Mouse (Mus musculus) intestine, embryonic 15.5 days (tissue): ENCODE results near the gene Dhx37. TPM values are rescaled to one million over a fixed set of nuclear protein-coding genes. Genes with fewer than 3 reads are reported as not detected.

Source experiments
- ATAC-seq: fragments of 200-750 bp; cut with Nextera tagmentation; 2 replicates; pipeline ENCODE4 v1.8.0; 2017; ENCODE audit warnings: moderate TSS enrichment, moderate library complexity
- H3K27ac ChIP-seq: fragments of 300-500 bp; sonication (generic); 2 replicates; pipeline ENCODE4 v1.5.1; 2015; ENCODE audit warnings: mild to moderate bottlenecking, inconsistent platforms
- H3K27me3 ChIP-seq: fragments of 300-500 bp; sonication (generic); replicated peaks from 2 replicates; pipeline ENCODE4 v1.6.1; 2015; ENCODE audit warnings: inconsistent platforms
- H3K36me3 ChIP-seq: fragments of 300-500 bp; sonication (generic); 2 replicates; pipeline ENCODE4 v1.6.1; 2015; ENCODE audit warnings: inconsistent platforms
- H3K4me1 ChIP-seq: fragments of 300-500 bp; sonication (generic); replicated peaks from 2 replicates; pipeline ENCODE4 v1.6.1; 2015; ENCODE audit warnings: inconsistent platforms
- H3K4me2 ChIP-seq: fragments of 300-500 bp; sonication (generic); replicated peaks from 2 replicates; pipeline ENCODE4 v1.6.1; 2015; ENCODE audit warnings: mild to moderate bottlenecking, inconsistent platforms
- H3K4me3 ChIP-seq: fragments of 300-500 bp; sonication (generic); replicated peaks from 2 replicates; pipeline ENCODE4 v1.5.1; 2015; ENCODE audit warnings: inconsistent platforms
- H3K9ac ChIP-seq: fragments of 300-500 bp; sonication (generic); 2 replicates; pipeline ENCODE4 v1.6.1; 2015; ENCODE audit warnings: inconsistent platforms
- H3K9me3 ChIP-seq: fragments of 300-500 bp; sonication (generic); 2 replicates; pipeline ENCODE4 v1.6.1; 2016; ENCODE audit warnings: inconsistent platforms
- WGBS: fragments of 180-500 bp; shearing (Covaris S2); methylation state at CpG from one replicate; pipeline ENCODE4 v1.1.7; 2015; 5-methylcytosine and 5-hydroxymethylcytosine counted together
- polyA plus RNA-seq: library from polyadenylated mRNA; unstranded; fragments of >200 nt; fragmentation: Nextera tagmentation; extraction: Ambion mirVana; gene quantifications from 2 replicates; pipeline ENCODE4 v1.2.1, GENCODE M21; 2015

Gene Dhx37
- polyA plus RNA-seq, 1 experiment from 2014 or later, result 10.7 TPM

DNA sequence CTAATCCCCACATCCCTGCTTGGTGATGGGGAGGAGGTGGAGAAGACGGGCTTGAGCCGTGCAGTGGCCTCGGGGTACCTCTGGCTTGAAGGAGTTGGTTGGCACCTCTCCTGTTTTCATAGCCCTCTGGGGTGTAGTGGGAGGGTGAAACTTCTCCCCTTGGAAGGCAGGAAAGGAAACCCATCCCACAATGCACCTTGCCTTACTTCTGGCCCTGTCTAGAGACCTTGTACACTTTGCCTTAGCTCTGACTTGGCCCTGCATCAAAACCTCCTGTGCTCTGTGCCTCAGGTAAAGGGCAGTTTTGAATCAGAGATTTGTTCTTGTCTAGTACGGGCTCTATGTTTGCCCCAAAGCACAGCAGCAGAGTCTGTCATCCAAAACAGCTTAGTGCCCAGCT, 36.8 kb upstream of the Dhx37 start:
- Histone ChIP-seq H3K9me3 (no peaks in the 10 kb centered on the region), H3K4me3 (no peak overlapping the region), H3K9ac (no peak overlapping the region), H3K27me3 (no peaks in the 10 kb centered on the region), H3K4me1 (peaks cover 4% of the 10 kb centered on the region; the same call in 1 of the 2 replicates), H3K36me3 (no peaks in the 10 kb centered on the region), H3K27ac (no peak overlapping the region), H3K4me2 (no peak overlapping the region)
- WGBS, result 90% methylated on average over 4 of the region's 4 CpGs
- no peak for ATAC-seq

DNA sequence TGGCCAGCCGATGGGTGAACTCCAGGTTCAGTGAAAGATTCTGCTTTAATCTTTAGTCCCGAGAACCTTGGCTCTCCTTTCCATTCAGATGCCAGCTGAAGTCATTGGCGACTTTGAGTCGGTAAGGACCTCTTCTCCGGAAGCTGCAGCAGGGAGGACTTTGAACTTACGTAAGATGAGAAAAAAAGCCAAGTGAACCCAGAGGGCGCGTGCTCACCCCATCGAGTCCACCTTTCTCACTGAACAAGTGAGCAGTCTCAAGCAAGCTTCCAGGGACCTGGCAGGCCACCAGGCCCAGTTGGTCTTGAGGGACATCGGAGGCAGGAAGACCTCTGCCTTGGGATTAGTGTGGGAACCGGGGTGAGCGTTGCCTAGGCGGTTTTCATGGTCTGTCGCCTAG, 33.3 kb upstream of the Dhx37 start:
- no peaks in the 10 kb centered on the region for H3K27me3 ChIP-seq
- 0 out of 2 replicates have a peak overlapping the region, but pooled peaks have one; percentile 20 for H3K9ac ChIP-seq
- no peak overlapping the region for H3K4me3 ChIP-seq
- ATAC-seq, result no peak
- H3K36me3 ChIP-seq, result no peaks in the 10 kb centered on the region
- no peaks in the 10 kb centered on the region for H3K9me3 ChIP-seq
- no peak overlapping the region for H3K4me2 ChIP-seq
- WGBS, result 82% methylated on average over 14 of the region's 14 CpGs
- peaks cover 5% of the 10 kb centered on the region for H3K4me1 ChIP-seq
- H3K27ac ChIP-seq, result peak overlapping the region; percentile 27; the same call in 1 of the 2 replicates

DNA sequence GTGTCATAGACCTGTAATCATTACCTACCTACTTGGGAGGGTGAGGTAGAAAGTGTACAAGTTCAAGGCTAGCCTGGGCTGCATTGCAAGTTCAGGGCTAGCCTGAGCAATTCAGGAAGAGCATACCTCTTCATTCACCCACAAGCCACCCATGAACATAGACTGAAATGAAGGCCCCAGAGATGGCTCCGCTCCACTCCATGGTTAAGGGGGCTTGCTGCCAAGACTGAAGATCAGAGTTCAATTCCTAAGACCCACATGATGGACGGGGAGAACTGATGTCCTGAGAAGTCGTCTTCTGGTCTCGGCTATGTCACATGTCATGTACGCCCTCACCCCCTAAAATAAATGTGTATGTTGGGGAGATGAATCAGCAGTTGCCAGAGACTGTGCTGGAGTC, 32.6 kb upstream of the Dhx37 start:
- Histone ChIP-seq H3K27ac (no peak overlapping the region), H3K4me2 (no peak overlapping the region), H3K27me3 (no peaks in the 10 kb centered on the region), H3K4me3 (no peak overlapping the region), H3K9me3 (no peaks in the 10 kb centered on the region), H3K4me1 (peaks cover 5% of the 10 kb centered on the region), H3K9ac (no peak overlapping the region), H3K36me3 (no peaks in the 10 kb centered on the region)
- 83% methylated on average over 5 of the region's 5 CpGs for WGBS
- ATAC-seq, result no peak

DNA sequence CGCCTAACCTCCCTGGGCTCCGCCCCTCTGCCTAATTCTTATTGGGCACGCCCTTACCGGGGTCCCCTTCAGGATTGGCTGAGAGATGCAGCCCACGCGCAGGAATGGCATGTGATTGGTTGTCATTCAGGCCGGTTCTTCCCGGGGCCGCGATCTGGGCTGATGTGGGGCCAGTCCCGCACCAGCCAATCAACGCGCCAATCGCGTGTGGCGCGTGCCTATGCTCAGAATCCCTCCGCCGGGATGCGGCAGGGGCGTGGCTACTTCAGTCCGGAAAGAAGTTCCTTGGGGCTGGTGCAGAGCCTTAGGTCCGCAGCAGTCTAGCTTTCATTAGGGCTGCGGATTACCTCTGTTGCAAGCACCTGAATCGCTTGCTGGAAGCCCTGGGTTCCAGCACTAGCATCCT, 31.8 kb upstream of the Dhx37 start:
- WGBS, result under 1% methylated on average over 25 of the region's 25 CpGs
- no peak overlapping the region for H3K27ac ChIP-seq
- peaks cover 5% of the 10 kb centered on the region for H3K4me1 ChIP-seq
- peak overlapping the region; percentile 48 for H3K4me2 ChIP-seq
- H3K9ac ChIP-seq, result no peak overlapping the region
- ATAC-seq, result peak; percentile 99
- H3K4me3 ChIP-seq, result peak overlapping the region; percentile 27
- H3K36me3 ChIP-seq, result no peaks in the 10 kb centered on the region
- H3K9me3 ChIP-seq, result no peaks in the 10 kb centered on the region
- no peaks in the 10 kb centered on the region for H3K27me3 ChIP-seq

DNA sequence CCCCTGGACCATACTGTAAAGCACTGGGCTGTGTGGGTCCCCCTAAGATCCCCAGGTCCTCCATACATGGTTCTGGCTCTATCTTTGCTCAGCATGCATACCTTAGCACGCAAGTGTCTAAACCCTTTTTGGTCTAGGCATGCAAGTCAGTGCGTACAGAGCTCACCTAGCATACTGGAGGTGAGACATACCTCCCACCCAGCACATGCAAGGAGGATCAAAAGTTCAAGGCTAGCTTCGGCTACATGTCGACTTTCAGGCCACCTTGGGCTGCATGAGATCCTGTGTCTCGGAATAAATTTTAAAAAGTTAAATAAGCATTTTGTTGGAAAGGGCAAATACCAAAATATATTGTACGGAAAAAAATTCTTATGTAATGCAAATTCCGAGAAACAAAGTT, 31.3 kb upstream of the Dhx37 start:
- Histone ChIP-seq H3K27ac (peak overlapping the region; percentile 68), H3K4me2 (peak overlapping the region; percentile 48), H3K9ac (peak overlapping the region; percentile 8; the same call in 1 of the 2 replicates), H3K36me3 (no peaks in the 10 kb centered on the region), H3K4me1 (peaks cover 5% of the 10 kb centered on the region), H3K27me3 (no peaks in the 10 kb centered on the region), H3K9me3 (no peaks in the 10 kb centered on the region), H3K4me3 (peak overlapping the region; percentile 27; the same call in 1 of the 2 replicates)
- 37% methylated on average over 7 of the region's 7 CpGs for WGBS
- ATAC-seq, result peak; percentile 8

DNA sequence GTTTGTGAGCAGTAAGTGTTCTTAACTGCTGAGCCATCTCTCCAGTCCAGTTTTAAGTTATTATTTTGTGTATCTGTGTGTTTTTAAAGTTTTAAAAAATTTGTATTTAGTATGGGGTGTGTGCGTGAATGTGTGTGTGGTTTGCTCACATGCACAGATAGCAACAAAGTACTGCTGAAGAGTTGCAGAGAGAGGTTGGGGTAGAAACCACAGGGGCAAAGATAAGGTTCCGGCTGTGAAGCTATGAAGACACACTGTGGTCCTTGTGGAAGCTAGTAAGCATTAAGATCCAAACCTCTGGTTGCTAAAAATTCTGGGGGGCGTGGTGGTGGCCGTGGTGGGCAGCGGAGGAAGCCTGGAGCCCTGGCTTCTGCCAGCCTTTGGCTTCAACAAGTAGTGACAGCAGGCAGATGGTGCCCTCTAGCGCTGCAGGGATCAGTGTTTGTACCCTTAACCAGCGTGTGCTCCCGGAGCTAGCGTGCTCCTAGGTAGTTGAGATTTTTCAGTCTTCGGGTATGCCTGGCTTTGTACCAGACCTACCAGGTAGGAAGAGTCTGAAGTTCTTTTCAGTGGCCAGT, 28.0 kb upstream of the Dhx37 start:
- no peak for ATAC-seq
- no peaks in the 10 kb centered on the region for H3K9me3 ChIP-seq
- H3K4me2 ChIP-seq, result no peak overlapping the region
- peaks cover 5% of the 10 kb centered on the region for H3K4me1 ChIP-seq
- H3K27ac ChIP-seq, result no peak overlapping the region
- no peaks in the 10 kb centered on the region; the same call in 1 of the 2 replicates for H3K36me3 ChIP-seq
- H3K4me3 ChIP-seq, result no peak overlapping the region
- H3K27me3 ChIP-seq, result no peaks in the 10 kb centered on the region
- H3K9ac ChIP-seq, result no peak overlapping the region
- 48% methylated on average over 10 of the region's 10 CpGs for WGBS

DNA sequence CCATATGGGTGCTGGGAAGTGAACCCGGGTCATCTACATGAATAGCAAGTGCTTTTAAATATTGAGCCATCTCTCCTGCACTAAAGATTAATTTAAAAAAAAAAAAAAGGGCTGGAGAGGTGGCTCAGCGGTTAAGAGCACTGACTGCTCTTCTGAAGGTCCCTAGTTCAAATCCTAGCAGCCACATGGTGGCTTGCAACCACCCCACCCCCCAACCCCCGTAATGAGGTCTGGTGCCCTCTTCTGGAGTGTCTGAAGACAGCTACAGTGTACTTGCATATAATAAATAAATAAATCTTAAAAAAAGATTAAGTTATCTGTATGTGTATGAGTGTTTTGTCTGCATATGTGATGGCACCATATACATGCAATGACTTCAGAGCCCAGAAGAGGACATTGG, 26.7 kb upstream of the Dhx37 start:
- WGBS, result 81% methylated on average over 3 of the region's 3 CpGs
- no peak for ATAC-seq
- Histone ChIP-seq H3K4me2 (no peak overlapping the region), H3K27me3 (no peaks in the 10 kb centered on the region), H3K9me3 (no peaks in the 10 kb centered on the region), H3K4me3 (no peak overlapping the region), H3K9ac (no peak overlapping the region), H3K4me1 (peaks cover 5% of the 10 kb centered on the region), H3K36me3 (peaks cover 2% of the 10 kb centered on the region), H3K27ac (no peak overlapping the region)

DNA sequence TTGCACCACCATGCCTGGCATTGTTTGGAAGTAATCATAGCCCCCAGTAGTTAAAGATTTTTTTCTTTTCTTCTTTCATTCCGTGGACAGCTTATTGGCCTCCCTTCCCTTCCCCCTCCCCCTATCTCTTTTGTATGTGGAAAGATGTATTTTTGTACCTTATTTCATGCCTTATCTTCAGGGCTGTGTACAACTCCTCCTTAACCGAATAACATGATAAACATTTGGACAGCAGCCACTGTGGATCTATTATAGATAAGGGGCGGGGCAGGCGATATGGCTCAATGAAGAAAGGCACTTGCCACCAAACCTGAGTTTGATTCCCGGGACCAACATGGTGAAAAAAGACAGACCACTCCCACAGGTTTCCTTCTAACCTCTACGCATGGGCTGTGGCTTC, 23.6 kb upstream of the Dhx37 start:
- Histone ChIP-seq H3K9me3 (no peaks in the 10 kb centered on the region), H3K27ac (no peak overlapping the region), H3K4me1 (no peaks in the 10 kb centered on the region), H3K9ac (no peak overlapping the region), H3K4me3 (no peak overlapping the region), H3K4me2 (no peak overlapping the region), H3K36me3 (peaks cover 14% of the 10 kb centered on the region), H3K27me3 (no peaks in the 10 kb centered on the region)
- ATAC-seq, result no peak
- WGBS, result 82% methylated on average over 6 of the region's 6 CpGs

DNA sequence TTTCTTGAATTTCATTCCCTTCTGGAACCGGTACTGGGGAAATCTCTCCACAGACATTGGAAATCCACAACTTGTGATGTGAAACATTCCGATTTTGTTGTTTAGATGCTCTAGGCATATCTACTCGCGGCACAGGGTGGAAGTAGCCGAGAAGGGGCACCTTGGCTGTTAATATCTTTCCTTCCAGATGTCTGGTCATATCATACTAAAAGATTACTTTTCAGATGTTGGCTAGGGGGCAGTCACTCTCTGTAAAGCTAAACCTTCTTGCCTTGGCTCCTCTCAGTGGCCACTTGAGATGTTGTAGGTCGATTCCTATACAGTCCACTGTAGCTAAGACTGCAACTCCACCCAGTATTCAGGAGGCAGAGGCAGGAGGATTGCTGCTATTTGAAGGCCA, 22.2 kb upstream of the Dhx37 start:
- Histone ChIP-seq H3K27me3 (no peaks in the 10 kb centered on the region), H3K4me2 (no peak overlapping the region), H3K27ac (no peak overlapping the region), H3K9me3 (no peaks in the 10 kb centered on the region), H3K4me1 (no peaks in the 10 kb centered on the region), H3K4me3 (no peak overlapping the region), H3K9ac (no peak overlapping the region), H3K36me3 (peaks cover 19% of the 10 kb centered on the region)
- WGBS, result 91% methylated on average over 6 of the region's 6 CpGs
- no peak for ATAC-seq

DNA sequence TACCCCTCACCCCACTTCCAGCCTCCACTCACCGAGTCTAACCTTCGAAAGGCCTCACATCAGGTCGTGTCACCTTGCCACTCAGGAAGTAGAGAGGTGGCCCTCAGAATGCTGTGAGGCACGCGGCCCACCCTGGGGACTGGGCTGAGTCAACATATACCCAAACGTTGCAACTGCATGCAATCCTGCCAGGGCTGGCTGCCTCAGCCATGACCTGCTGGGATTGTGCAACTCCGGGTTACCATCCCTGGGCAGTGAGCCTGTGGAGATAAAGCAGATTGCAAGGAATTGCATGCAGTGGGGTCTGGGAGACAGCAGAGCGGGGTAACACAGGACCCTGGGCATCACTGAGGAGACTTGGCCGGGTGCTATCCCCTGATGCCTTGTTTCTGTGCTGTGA, 18.7 kb upstream of the Dhx37 start:
- no peak for ATAC-seq

DNA sequence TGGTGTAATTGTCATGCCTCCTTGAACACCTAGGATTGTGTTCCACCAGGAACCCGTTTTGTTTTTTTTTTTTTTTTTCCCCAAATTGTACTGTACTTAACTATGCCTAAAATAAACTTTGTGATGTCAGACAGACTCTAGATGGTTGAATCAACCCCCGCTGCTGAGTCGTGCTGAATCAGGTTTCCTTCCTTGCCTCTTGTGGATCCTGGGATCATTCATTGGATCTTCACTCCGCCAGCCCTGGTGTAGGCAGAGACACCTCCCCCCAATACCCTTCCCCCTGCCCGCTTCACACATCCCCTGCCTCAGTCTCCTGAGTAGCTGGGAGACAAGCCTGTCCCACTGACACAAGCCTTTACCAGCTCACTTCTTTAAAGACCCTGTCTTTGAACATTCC, 15.4 kb upstream of the Dhx37 start:
- H3K9ac ChIP-seq, result no peak overlapping the region
- 75% methylated on average over 5 of the region's 5 CpGs for WGBS
- H3K27me3 ChIP-seq, result no peaks in the 10 kb centered on the region
- H3K4me3 ChIP-seq, result no peak overlapping the region
- H3K27ac ChIP-seq, result no peak overlapping the region
- no peaks in the 10 kb centered on the region for H3K4me1 ChIP-seq
- peaks cover 14% of the 10 kb centered on the region for H3K36me3 ChIP-seq
- ATAC-seq, result no peak
- H3K4me2 ChIP-seq, result no peak overlapping the region
- no peaks in the 10 kb centered on the region for H3K9me3 ChIP-seq

More for the DNA sequence above, 18.7 kb upstream of the Dhx37 start:
- Histone ChIP-seq H3K27ac (no peak overlapping the region), H3K9me3 (no peaks in the 10 kb centered on the region), H3K4me3 (no peak overlapping the region), H3K9ac (no peak overlapping the region), H3K4me2 (no peak overlapping the region), H3K27me3 (no peaks in the 10 kb centered on the region), H3K36me3 (peaks cover 24% of the 10 kb centered on the region), H3K4me1 (no peaks in the 10 kb centered on the region)
- 90% methylated on average over 9 of the region's 9 CpGs for WGBS

DNA sequence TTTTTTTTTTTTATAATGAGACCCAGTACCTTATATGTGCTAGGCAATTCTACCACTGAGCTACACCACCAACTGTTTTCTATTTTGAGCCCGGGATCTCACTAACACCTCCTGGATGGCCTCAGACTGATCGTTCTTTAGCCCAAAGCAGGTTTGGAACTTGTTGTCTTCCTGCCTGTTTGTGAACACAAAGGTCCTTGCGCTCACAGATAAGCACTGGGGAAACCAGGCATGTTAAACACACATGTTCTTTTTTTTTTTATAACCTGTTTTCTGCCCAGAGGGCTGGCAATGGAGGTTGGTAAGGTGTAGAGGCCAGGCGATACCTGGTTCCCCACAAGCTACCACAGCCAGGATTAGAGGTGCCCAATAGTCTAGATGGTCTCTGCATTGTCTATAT, 14.7 kb upstream of the Dhx37 start:
- H3K9ac ChIP-seq, result no peak overlapping the region
- no peaks in the 10 kb centered on the region for H3K4me1 ChIP-seq
- no peak for ATAC-seq
- H3K9me3 ChIP-seq, result no peaks in the 10 kb centered on the region
- H3K36me3 ChIP-seq, result peaks cover 12% of the 10 kb centered on the region
- no peaks in the 10 kb centered on the region for H3K27me3 ChIP-seq
- no peak overlapping the region for H3K4me2 ChIP-seq
- 91% methylated on average over 4 of the region's 4 CpGs for WGBS
- no peak overlapping the region for H3K27ac ChIP-seq
- no peak overlapping the region for H3K4me3 ChIP-seq

DNA sequence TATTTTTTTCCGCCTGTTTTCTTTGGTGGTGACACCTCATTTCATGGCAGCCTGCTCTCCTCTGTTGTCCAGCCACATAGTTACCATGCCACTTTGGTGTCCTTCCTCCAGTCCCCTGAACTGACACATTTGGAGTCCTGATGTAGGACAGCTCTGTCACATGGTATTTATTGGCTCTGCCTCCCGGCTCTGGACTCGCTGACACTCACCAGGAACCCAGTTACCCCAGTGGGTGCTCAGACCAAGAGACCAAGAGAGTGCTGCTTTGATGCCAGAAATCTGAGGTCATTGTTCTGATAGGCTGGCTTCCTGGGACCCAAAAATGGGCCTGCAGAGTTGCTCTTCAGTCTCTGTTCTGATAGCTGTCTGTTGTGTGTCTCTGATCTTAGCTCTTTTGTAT, 14.1 kb upstream of the Dhx37 start:
- H3K36me3 ChIP-seq, result peaks cover 12% of the 10 kb centered on the region
- H3K27me3 ChIP-seq, result no peaks in the 10 kb centered on the region
- no peaks in the 10 kb centered on the region for H3K4me1 ChIP-seq
- H3K4me3 ChIP-seq, result no peak overlapping the region
- no peak overlapping the region for H3K9ac ChIP-seq
- ATAC-seq, result no peak
- H3K27ac ChIP-seq, result no peak overlapping the region
- no peaks in the 10 kb centered on the region for H3K9me3 ChIP-seq
- H3K4me2 ChIP-seq, result no peak overlapping the region
- WGBS, result 73% methylated on average over 3 of the region's 3 CpGs
